Mouse (Mus musculus): ENCODE results near the gene Pmpcb.

Gene Pmpcb

DNA sequence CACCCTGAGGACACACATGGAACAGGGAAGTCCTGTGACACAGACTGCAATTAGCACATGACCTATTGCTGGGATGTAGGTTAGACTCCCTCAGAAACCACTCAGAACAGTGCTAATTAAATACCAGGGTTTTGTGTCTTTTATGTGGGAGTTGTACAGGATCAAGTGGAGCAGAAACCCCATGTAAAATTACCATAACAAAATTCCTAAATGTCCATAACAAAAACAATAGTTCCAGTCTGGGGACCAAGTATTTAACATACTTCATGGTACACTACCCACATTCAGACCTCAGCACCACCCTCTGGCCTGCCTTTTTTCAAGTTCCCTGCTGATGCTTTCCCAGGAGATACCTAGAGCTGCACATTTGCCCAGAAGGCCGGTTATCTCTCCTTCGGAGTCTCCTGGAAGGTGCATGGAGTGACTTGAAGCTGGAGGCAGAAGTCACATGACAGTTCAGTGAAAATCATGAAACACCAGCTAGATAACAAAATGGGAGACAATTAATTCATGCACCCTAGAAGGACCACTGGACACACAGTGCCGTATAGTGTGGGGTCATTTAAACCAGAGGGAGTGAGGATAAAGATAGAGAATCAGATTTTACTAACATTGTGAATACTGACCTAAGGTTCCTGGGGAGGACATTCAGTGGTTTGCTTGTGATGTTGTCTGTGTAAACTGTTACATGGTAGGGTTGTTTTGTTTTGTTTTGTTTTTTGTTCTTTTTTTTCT lies 4.6 kb upstream of the Pmpcb start:
- in situ Hi-C loops (cut with MboI, MseI) = loop anchor here (5.0 kb wide), 1 partner anchor 90 kb away; no protein-coding TSS in a partner anchor

DNA sequence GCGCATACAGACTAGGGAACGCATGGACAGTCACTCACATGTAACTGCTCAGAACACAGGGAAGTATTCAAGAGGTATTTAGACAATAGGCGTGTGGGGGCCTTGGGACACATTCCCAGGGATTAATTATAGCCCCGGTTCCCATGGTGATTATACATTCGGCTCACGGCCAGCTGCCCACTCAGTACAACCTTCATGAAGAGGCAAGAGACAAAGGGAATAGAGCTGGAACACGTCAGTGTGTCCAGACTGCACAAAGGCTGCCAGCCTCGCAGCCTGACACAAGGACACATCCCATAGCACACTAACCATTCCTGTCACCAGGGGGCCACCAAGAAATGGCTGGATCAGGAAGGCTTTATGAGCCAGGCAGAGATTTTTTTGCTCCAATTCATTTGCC lies 4.0 kb upstream of the Pmpcb start:
- in situ Hi-C loops (cut with MboI, MseI) = loop anchor here (5.0 kb wide), 1 partner anchor 91 kb away; no protein-coding TSS in a partner anchor

DNA sequence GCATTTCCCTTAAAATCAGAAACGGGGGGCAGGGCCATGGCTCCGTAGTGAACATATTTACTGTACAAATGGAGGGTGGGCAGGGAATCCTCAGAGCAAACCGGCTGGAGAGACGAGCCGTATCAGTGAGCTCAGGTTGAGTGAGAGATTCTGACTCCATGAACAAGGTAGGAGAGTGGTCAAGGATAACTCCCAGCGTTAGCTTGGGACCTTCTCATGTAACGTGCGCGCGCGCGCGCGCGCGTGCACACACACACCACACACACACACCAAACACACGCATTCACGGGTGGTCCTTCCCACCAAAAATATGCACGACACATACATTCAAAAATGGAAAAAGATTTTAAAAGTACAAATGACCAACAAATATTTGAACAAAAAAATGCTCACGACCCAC lies 1.8 kb upstream of the Pmpcb start:
- in situ Hi-C loops (cut with MboI, MseI) = no loop called here

DNA sequence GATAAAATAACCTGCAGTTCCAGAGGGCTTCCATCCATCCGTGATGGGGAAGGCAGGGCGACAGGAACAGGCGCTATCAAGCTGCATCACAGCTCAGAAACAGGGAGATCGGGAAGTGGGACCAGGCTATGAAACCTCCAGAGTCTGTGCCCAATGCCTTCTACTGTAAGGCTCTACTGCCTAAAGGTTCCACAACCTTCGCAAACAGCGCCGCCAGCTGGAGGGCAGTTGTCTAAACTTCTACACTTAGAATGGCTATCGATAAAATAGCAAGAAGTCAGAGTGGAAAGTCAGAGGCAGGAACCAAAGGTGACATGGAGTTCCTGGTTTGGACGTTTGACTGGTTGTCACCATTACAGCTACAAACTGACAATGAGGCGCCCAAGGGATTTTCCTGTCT lies 1.4 kb upstream of the Pmpcb start:
- in situ Hi-C loops (cut with MboI, MseI) = no loop called here

DNA sequence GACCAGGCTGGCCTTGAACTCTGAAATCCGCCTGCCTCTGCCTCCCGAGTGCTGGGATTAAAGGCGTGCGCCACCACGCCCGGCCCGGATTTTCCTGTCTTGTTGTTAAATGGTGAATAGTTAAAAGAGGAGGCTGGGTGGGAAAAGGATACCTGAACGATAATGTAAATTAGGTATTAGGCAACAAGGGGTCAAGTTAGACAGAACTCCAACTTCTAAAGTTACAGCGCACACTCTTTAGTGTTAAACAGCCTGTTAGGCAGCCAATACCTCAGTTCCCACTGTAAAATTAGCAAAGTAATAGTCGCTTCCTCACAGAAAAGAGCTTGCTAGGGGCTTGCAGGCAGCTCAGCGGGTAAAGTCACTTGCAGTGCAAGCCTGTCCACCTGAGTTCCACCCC lies 895 bp upstream of the Pmpcb start:
- in situ Hi-C loops (cut with MboI, MseI) = no loop called here

DNA sequence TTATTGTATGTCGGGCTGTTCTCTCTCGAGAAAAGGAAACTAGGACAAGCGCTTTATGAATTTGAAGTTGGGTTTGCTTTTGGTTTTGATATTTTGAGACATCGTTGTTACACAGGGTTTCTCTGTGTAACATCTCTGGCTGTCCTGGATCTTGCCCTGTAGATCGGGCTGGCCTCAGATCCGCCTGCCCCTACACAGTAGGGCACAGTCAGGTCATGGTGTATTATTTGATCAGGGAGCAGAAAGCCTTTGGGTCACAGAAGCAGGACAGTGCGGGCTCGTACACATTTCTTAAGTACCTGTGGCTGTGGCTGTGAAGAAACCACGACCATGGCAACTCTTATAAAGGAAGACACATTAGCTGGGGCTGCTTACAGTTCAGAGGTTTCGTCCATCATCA lies 679 bp downstream of the Pmpcb start:
- in situ Hi-C loops (cut with MboI, MseI) = no loop called here

DNA sequence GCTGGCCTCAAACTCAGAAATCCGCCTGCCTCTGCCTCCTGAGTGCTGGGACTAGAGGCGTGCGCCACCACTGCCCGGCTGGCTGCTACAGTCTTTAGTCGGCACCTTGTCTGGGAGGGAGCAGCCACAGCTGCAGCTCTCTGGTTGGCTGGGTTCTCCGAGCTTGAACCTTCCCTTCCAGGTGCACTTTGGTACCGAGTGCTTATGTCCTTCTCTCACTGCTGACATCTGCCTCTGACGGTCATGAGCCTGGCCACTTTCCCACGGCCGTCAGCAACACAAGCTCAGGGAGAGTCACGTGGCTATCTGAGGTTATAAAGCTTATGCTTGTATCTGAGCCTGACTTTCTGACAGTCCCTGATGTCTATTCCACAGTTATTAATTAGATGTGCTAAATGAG lies 2.2 kb downstream of the Pmpcb start:
- in situ Hi-C loops (cut with MboI, MseI) = no loop called here

DNA sequence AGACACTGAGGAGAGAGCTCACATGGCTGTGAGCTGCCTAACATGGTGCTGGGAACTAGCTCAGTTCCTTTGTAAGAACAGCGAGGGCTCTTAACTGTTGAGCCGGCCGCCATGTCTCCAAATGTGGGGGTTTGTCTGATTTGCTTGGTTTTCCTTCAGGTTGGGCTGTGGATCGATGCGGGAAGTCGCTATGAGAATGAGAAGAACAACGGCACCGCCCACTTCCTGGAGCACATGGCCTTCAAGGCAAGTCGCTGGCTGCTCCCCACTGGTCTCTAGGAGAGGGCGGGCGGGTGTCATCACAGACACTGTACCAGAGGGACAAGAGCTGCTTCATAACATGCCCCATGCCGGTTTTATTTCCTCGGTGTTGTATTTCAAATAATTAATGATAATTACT lies 2.9 kb downstream of the Pmpcb start:
- in situ Hi-C loops (cut with MboI, MseI) = no loop called here

DNA sequence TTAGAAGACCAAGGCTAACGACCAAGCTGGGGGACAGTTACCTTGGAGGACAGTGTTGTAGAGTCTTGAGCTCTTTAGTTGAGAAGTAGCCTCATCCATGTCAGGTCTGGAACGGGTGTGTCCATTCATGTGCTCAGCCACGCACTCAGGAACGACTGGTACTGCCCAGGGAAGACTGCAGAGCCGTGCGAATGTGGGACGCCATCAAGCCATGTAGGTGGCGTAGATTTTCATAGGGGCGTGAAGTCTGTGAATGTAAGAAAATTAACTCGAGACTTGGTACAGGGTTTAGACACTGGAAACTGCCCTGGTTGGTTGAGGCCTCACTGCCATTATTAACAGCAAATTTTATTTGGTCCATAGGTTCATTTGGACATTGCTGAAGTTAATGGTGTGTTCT lies 6.7 kb downstream of the Pmpcb start:
- in situ Hi-C loops (cut with MboI, MseI) = no loop called here

DNA sequence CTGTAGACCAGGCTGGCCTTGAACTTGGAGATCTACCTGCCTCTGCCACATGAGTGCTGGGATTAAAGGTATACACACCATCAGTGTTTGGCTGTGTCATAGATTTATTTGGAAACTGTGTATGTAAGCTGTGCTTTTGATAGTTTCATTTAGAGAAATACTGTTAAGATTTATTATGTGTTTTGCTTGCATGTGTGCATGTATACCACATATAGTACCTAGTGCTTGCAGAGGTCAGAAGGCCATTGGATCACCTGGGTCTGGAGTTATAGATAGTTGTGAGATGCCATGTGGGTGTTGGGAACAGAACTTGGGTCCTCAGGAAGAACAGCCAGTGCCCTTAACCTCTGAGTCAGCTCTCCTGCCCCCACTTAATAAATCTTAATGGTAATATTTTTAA lies 7.7 kb downstream of the Pmpcb start:
- in situ Hi-C loops (cut with MboI, MseI) = no loop called here

DNA sequence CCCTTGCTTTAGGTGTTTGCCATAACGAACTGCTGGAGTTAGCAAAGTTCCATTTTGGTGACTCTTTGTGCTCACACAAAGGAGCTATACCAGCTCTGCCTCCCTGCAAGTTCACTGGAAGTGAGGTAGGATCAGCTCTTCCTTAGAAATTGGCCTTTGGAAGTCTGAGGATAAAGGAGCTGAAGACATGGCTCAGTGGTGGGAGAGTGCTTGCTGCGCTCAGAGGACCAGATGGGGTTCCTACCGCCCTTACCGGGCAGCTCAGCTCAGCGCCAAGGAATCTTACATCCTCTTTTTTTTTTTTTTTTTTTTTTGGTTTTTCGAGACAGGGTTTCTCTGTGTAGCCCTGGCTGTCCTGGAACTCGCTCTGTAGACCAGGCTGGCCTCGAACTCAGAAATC lies 9.0 kb downstream of the Pmpcb start:
- in situ Hi-C loops (cut with MboI, MseI) = no loop called here

DNA sequence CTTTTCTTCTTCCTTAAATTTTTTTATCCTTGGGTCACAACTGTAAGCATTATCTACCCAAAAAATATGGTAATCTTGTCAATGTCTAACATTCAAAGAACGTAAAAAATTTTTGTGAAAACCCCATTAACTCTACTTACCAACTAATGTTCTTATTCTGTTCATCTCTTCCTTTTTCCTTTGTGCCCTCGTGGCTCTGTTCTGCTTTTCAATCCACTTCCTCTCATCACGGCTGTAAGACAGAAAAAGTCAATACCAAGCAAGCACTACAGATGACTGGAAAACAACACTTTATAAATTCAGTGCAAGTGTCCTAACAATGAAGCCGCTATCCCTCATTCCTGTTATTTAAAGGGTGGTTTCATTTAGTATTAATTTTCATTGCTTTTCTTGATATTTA lies 31.6 kb downstream of the Pmpcb start:
- in situ Hi-C loops (cut with MboI, MseI) = loop anchor here (25.0 kb wide), 1 partner anchor 1719 kb away; no protein-coding TSS in a partner anchor

DNA sequence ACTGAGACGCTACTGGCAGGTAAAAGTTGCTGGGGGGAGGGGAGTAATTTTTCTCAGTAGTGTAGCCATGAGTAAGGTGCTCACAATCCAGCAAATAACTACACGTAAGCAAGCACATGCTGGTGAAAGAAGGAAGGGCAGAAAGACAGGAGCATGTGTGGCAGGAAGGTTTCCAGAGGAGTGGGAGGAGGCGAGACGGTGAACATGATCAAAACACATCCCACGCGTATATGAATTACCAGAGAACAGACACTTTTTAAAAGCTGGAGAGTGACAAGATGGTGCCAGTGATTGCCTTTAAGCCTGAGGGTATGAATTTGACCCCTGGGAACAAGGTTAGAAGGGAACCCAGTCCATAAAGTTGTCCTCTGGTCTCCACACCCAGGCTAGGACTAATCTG lies 32.9 kb downstream of the Pmpcb start:
- in situ Hi-C loops (cut with MboI, MseI) = loop anchor here (25.0 kb wide), 1 partner anchor 1717 kb away; no protein-coding TSS in a partner anchor

DNA sequence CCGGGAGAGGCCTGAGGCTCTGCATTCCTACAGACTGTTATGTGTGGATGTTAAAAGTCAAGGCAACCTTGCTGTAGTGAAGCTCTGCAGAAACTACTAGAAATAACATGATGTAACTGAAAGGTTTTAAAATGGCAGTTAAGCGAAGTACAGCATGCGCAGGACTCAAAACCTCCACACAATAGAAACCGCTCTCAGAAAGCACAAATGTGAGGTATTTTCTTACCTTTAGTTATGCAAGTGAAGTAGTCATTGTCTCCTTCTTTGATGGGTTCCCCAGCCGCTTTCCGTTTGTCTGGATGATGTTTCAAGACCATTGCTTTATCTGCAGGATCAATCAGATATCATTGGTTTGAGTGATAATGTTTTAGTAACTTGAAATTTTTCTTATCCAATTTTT lies 39.5 kb downstream of the Pmpcb start:
- in situ Hi-C loops (cut with MboI, MseI) = loop anchor here (25.0 kb wide), 1 partner anchor 761 kb away; no protein-coding TSS in a partner anchor

DNA sequence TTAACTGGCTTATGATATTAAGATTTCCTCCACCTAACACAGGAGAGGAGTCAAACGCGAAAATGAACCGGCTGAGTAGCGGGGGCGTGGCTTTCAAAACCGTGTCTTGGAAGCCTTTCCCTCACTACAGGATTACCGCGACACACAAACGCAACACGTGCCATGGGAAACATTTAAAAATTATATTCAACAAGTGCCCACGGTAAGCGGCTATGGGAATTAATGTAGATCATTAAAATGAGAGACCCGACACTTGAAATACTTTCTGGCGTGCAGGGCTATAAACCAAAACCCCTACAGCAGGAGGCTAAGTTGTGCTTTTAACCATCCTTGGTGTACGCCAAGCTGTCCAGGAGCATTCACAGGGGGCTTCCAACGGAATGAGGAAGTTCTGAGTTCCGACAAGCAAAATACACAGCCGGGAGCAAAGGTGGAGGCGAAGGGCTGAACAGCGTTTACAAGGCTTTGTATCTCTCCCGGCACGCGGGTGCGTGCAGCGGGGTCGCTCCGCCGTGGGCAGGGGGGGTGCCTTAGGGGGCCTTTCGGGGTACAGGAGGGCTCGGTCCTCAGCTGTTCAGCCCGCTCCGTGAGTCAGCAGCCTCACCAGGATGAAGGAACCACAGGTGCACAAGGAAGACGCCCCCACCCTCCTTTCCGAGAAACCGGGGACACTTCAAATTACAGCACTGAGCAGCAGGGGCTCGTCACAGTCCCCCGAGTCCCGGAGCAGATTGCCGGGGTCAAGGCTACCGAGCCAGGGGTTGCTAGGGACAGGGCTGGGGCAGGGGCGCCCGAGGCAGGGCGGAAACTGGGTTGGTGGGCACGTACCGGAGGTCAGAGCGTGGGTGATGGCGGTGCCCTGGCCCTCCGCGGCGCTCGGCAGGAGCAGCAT lies 47.5 kb downstream of the Pmpcb start:
- in situ Hi-C loops (cut with MboI, MseI) = loop anchor here (25.0 kb wide), 1 partner anchor 753 kb away; no protein-coding TSS in a partner anchor

DNA sequence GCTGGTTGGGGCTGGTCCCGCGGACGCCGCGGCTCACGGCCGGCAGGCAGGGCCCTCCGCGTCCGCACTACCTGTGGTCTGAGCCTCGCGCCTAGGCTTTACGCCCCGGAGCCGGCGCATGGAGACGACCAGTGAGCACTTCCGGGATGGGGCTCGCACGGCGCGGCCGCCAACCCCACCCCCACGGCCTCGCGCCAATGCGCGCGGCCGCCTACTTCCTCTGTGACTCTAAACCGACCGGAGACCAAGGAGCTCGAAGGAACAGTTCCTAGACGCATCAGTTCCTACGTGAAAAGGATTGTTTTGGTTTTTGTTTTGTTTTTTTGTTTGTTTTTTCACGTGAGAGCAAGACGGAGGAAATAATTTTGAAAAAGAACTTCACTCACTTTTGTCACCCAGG lies 48.1 kb downstream of the Pmpcb start, which contains the start of the genes Dnajc2 and Psmc2:
Gene Dnajc2, minus strand, starts transcription at position 199 of the 400 bp plus-strand sequence.
Gene Psmc2, plus strand, starts transcription at position 231 of the 400 bp plus-strand sequence.
- in situ Hi-C loops (cut with MboI, MseI) = loop anchor here (25.0 kb wide), 1 partner anchor 752 kb away; no protein-coding TSS in a partner anchor

DNA sequence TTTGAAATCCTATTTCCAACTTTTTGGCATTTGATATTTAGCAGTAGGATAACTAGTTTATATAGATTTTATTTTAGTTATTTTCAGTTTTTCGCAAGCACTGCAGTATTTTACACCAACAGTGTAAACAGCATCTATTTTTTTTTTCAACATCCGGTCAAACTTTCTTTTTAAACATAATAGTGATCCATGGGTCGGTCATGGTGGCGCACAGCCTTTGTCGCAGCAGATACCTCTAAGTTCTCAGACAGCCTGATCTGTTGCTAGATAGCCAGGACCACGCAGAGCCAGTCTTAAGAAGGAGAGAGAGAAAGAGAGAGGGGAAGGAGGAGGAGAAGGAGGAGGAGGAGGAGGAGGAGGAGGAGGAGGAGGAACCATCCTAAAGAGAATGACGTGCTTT lies 48.8 kb downstream of the Pmpcb start:
- in situ Hi-C loops (cut with MboI, MseI) = loop anchor here (25.0 kb wide), 1 partner anchor 752 kb away; no protein-coding TSS in a partner anchor

DNA sequence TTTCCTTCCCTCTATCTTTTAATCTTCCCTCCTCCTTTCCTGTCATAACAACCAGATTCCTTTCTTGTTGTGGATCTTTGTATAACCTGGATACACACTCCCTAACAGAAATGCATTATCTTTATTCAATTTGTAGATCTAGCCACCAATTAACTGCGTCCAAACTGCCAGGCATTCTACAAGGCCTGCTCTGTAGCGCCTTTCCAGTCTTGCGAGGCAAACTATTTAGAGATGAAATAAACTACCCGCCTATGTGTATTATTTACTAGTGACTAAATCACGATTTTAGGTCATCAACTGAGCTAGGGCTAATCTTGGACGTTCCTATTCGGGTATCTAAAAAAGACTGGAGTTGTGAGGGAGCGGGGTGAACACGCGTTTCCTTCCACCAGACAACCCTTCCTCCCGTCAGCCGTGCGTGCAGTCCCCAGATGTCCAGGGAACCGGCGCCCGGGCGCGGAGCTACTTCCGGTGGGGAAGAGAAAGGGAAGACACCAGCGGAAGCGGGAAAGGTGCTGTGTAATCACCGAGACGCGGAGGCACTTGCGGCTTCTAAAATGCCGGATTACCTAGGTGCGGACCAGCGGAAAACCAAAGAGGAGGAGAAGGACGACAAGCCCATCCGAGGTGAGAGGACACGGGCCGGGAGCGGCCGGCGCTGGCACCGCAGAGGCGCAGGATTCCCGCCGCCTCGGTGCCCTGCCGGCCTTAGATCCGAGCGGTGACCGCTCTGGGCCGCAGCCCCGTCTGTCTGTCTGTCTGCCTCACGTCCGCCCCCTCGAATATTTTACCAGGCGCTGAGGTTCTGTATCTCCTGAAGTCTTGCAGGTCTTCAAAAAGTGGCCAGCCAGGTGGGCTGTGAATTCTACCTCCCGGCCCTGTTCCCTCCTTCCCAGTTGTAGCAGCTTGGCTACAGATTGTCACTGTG lies 49.6 kb downstream of the Pmpcb start:
- in situ Hi-C loops (cut with MboI, MseI) = loop anchor here (25.0 kb wide), 1 partner anchor 751 kb away; no protein-coding TSS in a partner anchor

DNA sequence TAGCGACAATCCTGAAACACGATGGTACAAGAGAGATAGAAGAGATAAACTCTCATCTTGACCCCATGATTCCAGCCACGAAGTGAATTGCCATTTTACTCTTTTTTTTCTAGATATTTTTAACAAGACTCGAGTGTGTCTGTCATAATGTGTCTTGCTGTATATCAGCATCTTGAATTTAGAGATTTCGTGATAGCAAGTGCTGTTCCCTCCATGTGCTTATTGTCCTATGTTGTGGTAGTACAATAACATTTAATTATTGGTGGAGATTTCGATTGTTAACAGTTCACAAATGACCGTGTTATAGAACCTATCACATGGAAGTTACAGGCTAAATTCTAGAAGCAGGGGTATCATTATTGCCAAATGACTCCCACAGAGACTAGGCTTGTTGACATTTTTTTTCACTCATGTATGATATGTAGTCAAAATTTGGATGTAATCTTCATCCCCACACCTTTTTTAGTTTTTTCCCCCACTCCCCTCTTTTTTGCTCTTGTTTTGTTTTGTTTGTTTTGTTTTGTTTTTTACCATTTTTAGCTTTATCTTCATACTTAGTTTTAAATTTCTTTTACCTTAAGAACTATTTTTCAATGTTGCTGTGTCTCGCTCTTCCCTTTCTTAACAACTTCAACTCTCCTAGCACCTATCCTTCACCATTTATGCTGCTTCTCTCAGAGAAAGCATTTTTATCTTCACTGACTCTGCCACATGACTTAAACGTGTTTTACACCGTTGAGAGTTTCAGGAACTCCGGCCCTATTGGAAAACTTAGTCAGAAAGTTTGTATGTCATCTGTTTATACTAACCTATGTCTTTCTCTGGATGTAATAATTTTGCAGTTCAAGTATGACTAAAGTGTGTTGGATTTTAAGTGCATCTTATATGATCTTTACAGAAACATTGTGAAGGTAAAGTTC lies 50.5 kb downstream of the Pmpcb start:
- in situ Hi-C loops (cut with MboI, MseI) = loop anchor here (25.0 kb wide), 1 partner anchor 750 kb away; no protein-coding TSS in a partner anchor

DNA sequence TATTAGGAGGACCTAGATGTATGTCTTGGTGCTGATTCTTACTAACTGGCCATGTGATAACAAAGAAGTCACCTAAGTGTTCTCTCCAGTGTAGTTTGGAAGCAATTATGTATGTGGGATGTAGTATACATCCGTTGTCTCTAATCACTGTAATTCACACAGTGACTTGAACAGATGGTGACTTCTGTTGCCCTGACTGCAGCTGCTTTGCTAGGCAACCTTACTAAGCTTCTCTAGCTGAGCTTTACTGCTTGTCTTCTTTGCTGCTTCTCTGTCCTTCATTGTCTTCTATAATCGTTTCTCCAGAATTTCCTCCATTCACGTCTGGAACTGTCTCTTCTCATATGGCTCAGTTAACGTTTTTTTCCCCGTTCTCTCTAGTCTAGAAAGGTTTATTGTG lies 52.1 kb downstream of the Pmpcb start:
- in situ Hi-C loops (cut with MboI, MseI) = loop anchor here (25.0 kb wide), 1 partner anchor 748 kb away; no protein-coding TSS in a partner anchor

All from T-helper 2 cell (primary cell).